Mouse (Mus musculus): ENCODE measurements around the gene Tpbpb. TPM values are rescaled to one million over a fixed set of nuclear protein-coding genes. Genes with fewer than 3 reads are reported as not detected.
"Not testable (repeated sequence)": the region's sequence is repeated elsewhere in the genome, so short reads cannot be mapped to it uniquely, and the experiment has no call there.

Tpbpb gene
- not detected in 2 replicates for polyA plus RNA-seq (2015; fragmentation: Nextera tagmentation; extraction: Ambion mirVana)

GRCm38 (mm10) chr13:60904780-60905179, at the start of gene Tpbpb:
Gene Tpbpb, minus strand, starts transcription at chr13:60904880.
- WGBS = 90% methylated on average over 2 of the region's 2 CpGs
- H3K9me3 ChIP-seq (ENCODE audit: low read length); H3K36me3 ChIP-seq (ENCODE audit: insufficient read depth, low read length); ATAC-seq (ENCODE audit: low FRiP score, low TSS enrichment); H3K4me1 ChIP-seq (ENCODE audit: insufficient read depth, low read length); H3K27ac ChIP-seq (ENCODE audit: low read length); H3K4me3 ChIP-seq (ENCODE audit: low read length); H3K4me2 ChIP-seq (replicated peaks; ENCODE audit: low read depth, low read length); H3K27me3 ChIP-seq (ENCODE audit: insufficient read depth, low read length); H3K9ac ChIP-seq (replicated peaks; ENCODE audit: low read length): not testable (repeated sequence)

GRCm38 (mm10) chr13:60941884-60942283, 37.2 kb upstream of the Tpbpb start, which contains the start of gene Tpbpa:
Gene Tpbpa, minus strand, starts transcription at chr13:60941984.
- not testable (repeated sequence) for ATAC-seq (ENCODE audit: low FRiP score, low TSS enrichment); H3K9ac ChIP-seq (replicated peaks; ENCODE audit: low read length); H3K4me3 ChIP-seq (ENCODE audit: low read length); H3K36me3 ChIP-seq (ENCODE audit: insufficient read depth, low read length); H3K4me1 ChIP-seq (ENCODE audit: insufficient read depth, low read length); H3K9me3 ChIP-seq (ENCODE audit: low read length); H3K27ac ChIP-seq (ENCODE audit: low read length); H3K27me3 ChIP-seq (ENCODE audit: insufficient read depth, low read length); H3K4me2 ChIP-seq (replicated peaks; ENCODE audit: low read depth, low read length)
- WGBS = 84% methylated on average over 3 of the region's 3 CpGs

GRCm38 (mm10) chr13:60936500-60936901, 31.8 kb upstream of the Tpbpb start, which contains the start of the genes Gm49391 and Ctla2a:
Gene Gm49391, minus strand, starts transcription at chr13:60936571.
Gene Ctla2a, minus strand, starts transcription at chr13:60936625.
- Histone ChIP-seq H3K9me3 (ENCODE audit: low read length) (peaks cover 3% of the 10 kb centered on the region; the same call in 1 of the 2 replicates), H3K27me3 (ENCODE audit: insufficient read depth, low read length) (no peaks in the 10 kb centered on the region), H3K9ac (replicated peaks; ENCODE audit: low read length) (no peak within 1 kb of the TSS), H3K4me3 (ENCODE audit: low read length) (no peak within 1 kb of the TSS), H3K4me1 (ENCODE audit: insufficient read depth, low read length) (no peaks in the 10 kb centered on the region), H3K27ac (ENCODE audit: low read length) (no peak within 1 kb of the TSS), H3K4me2 (replicated peaks; ENCODE audit: low read depth, low read length) (no peak within 1 kb of the TSS), H3K36me3 (ENCODE audit: insufficient read depth, low read length) (no peaks in the 10 kb centered on the region)
- 61% methylated on average over 5 of the region's 5 CpGs for WGBS
- ATAC-seq (ENCODE audit: low FRiP score, low TSS enrichment) = peak; percentile 70

GRCm38 (mm10) chr13:60935490-60935889, 30.8 kb upstream of the Tpbpb start, which contains the start of gene Gm49393:
Gene Gm49393, minus strand, starts transcription at chr13:60935590.
- ATAC-seq (ENCODE audit: low FRiP score, low TSS enrichment); H3K9me3 ChIP-seq (ENCODE audit: low read length); H3K4me3 ChIP-seq (ENCODE audit: low read length); H3K36me3 ChIP-seq (ENCODE audit: insufficient read depth, low read length); H3K4me2 ChIP-seq (replicated peaks; ENCODE audit: low read depth, low read length); H3K27ac ChIP-seq (ENCODE audit: low read length); H3K9ac ChIP-seq (replicated peaks; ENCODE audit: low read length); H3K4me1 ChIP-seq (ENCODE audit: insufficient read depth, low read length); H3K27me3 ChIP-seq (ENCODE audit: insufficient read depth, low read length): not testable (repeated sequence)
- WGBS = 75% methylated on average over 2 of the region's 2 CpGs

- no peak within 1 kb of the TSS for H3K27ac ChIP-seq (ENCODE audit: low read length)
- H3K9me3 ChIP-seq (ENCODE audit: low read length) = no peaks in the 10 kb centered on the region
- H3K27me3 ChIP-seq (ENCODE audit: insufficient read depth, low read length) = no peaks in the 10 kb centered on the region
- peak; percentile 76 for ATAC-seq (ENCODE audit: low FRiP score, low TSS enrichment)
- no peak within 1 kb of the TSS for H3K4me3 ChIP-seq (ENCODE audit: low read length)
- H3K9ac ChIP-seq (replicated peaks; ENCODE audit: low read length) = no peak within 1 kb of the TSS
- WGBS = 63% methylated on average over 3 of the region's 3 CpGs
- no peaks in the 10 kb centered on the region for H3K36me3 ChIP-seq (ENCODE audit: insufficient read depth, low read length)
- no peaks in the 10 kb centered on the region for H3K4me1 ChIP-seq (ENCODE audit: insufficient read depth, low read length)
- H3K4me2 ChIP-seq (replicated peaks; ENCODE audit: low read depth, low read length) = no peak within 1 kb of the TSS
Observed at GRCm38 (mm10) chr13:60897328-60897727, 7.4 kb downstream of the Tpbpb start, which contains the start of gene Ctla2b. Gene Ctla2b, minus strand, starts transcription at chr13:60897447.

DNA sequence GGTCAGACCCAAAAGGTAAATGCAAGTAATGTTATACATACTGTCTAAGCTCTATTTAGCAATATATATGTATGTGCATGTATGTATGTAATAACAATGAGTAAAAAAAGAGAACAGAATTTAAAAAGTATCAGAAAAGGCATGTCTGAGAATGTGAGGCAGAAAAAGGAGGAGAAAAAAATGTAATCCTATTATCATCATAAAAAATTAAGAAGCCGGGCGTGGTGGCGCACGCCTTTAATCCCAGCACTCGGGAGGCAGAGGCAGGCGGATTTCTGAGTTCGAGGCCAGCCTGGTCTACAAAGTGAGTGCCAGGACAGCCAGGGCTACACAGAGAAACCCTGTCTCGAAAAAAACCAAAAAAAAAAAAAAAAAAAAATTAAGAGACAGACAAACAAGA, 7.9 kb downstream of the Tpbpb start, which contains the start of gene Gm49392:
TSS of gene Gm49392 (minus strand) at position 101 of the 400 bp plus-strand sequence.
- WGBS = 91% methylated on average over 7 of the region's 8 CpGs
- not testable (repeated sequence) for H3K27me3 ChIP-seq (ENCODE audit: insufficient read depth, low read length); H3K27ac ChIP-seq (ENCODE audit: low read length); ATAC-seq (ENCODE audit: low FRiP score, low TSS enrichment); H3K36me3 ChIP-seq (ENCODE audit: insufficient read depth, low read length); H3K4me1 ChIP-seq (ENCODE audit: insufficient read depth, low read length); H3K4me2 ChIP-seq (replicated peaks; ENCODE audit: low read depth, low read length); H3K4me3 ChIP-seq (ENCODE audit: low read length); H3K9ac ChIP-seq (replicated peaks; ENCODE audit: low read length); H3K9me3 ChIP-seq (ENCODE audit: low read length)

GRCm38 (mm10) chr13:60895406-60896160, 9.1 kb downstream of the Tpbpb start:
- no peak overlapping the region for H3K4me3 ChIP-seq (ENCODE audit: low read length)
- no peak overlapping the region for H3K9ac ChIP-seq (replicated peaks; ENCODE audit: low read length)
- no peak for ATAC-seq (ENCODE audit: low FRiP score, low TSS enrichment)
- no peak overlapping the region for H3K27ac ChIP-seq (ENCODE audit: low read length)
- H3K4me2 ChIP-seq (replicated peaks; ENCODE audit: low read depth, low read length) = no peak overlapping the region
- H3K27me3 ChIP-seq (ENCODE audit: insufficient read depth, low read length) = no peaks in the 10 kb centered on the region
- H3K9me3 ChIP-seq (ENCODE audit: low read length) = no peaks in the 10 kb centered on the region
- no peaks in the 10 kb centered on the region for H3K36me3 ChIP-seq (ENCODE audit: insufficient read depth, low read length)
- H3K4me1 ChIP-seq (ENCODE audit: insufficient read depth, low read length) = no peaks in the 10 kb centered on the region

GRCm38 (mm10) chr13:60892301-60892700, 12.4 kb downstream of the Tpbpb start:
- WGBS = 94% methylated on average over 1 of the region's 1 CpGs
- ATAC-seq (ENCODE audit: low FRiP score, low TSS enrichment) = no peak
- Histone ChIP-seq H3K4me2 (replicated peaks; ENCODE audit: low read depth, low read length) (no peak overlapping the region), H3K9me3 (ENCODE audit: low read length) (no peaks in the 10 kb centered on the region), H3K4me1 (ENCODE audit: insufficient read depth, low read length) (no peaks in the 10 kb centered on the region), H3K36me3 (ENCODE audit: insufficient read depth, low read length) (no peaks in the 10 kb centered on the region), H3K4me3 (ENCODE audit: low read length) (no peak overlapping the region), H3K27me3 (ENCODE audit: insufficient read depth, low read length) (no peaks in the 10 kb centered on the region), H3K27ac (ENCODE audit: low read length) (no peak overlapping the region), H3K9ac (replicated peaks; ENCODE audit: low read length) (no peak overlapping the region)

DNA sequence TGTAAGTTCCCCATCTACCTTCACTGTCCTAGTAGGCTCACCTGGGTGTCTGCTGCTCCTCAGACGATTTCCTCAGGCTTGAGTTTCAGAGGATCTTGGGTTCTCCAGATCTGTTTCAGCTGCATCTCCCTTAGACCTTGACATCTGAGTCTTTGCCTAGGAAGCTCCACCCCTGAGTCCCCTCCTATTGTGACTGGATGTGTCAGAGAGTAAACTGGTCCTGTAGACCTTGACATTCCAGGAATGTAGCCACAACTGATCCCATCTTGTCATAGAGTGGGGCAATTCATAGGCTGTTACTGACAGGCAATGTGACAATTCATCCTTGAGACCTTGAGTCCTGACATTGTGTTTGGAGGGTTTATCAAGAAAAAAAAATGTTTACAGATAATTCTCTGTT, 40.4 kb downstream of the Tpbpb start, which contains the start of gene 4930486L24Rik:
TSS of gene 4930486L24Rik (minus strand) at position 195 of the 400 bp plus-strand sequence.
- no peaks in the 10 kb centered on the region for H3K9me3 ChIP-seq (ENCODE audit: low read length)
- H3K4me3 ChIP-seq (ENCODE audit: low read length) = no peak within 1 kb of the TSS
- no peaks in the 10 kb centered on the region for H3K27me3 ChIP-seq (ENCODE audit: insufficient read depth, low read length)
- H3K4me2 ChIP-seq (replicated peaks; ENCODE audit: low read depth, low read length) = no peak within 1 kb of the TSS
- 67% methylated on average over 1 of the region's 1 CpGs for WGBS
- no peaks in the 10 kb centered on the region for H3K4me1 ChIP-seq (ENCODE audit: insufficient read depth, low read length)
- no peaks in the 10 kb centered on the region for H3K36me3 ChIP-seq (ENCODE audit: insufficient read depth, low read length)
- no peak for ATAC-seq (ENCODE audit: low FRiP score, low TSS enrichment)
- H3K9ac ChIP-seq (replicated peaks; ENCODE audit: low read length) = no peak within 1 kb of the TSS
- no peak within 1 kb of the TSS for H3K27ac ChIP-seq (ENCODE audit: low read length)
